8 mouse cellular contexts compared by ENCODE assay signal in the genomic region with DNA sequence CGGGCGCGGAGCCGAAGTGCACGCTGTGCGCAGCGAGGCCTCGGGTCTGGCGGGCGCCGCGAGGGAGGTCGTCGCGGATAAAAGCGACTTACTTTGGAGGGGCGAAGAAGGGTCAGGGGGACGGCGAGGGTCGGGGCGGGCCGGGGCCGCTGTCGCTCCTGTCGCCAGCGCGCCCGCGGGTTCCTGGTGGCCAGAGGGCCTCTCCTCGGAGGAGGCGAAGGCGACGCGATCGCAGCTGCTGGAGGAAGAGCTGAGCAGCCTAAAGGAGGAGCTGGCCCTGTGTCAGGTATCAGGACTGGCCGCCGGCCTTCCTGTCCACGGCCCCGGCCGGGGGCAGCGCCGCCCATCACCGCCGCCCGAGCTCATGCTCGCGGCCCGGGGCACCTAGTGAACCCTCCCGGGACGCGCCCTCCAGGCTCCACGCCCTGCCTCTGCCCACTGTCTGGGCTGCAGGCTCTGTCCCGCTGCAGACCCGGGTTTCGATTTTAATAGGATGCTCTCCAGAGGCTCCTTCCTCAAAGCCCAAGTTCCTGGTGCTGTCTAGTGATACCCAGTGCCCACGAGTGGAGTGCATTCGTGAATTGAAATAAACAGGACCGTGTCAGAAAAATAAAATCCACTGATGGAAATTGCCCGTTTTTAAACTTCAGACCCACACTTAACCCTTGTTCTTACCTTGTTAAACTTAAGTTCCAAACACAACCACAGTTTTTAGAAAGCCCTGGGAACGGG. TPM values are rescaled to one million over a fixed set of nuclear protein-coding genes. Genes with fewer than 3 reads are reported as not detected.
A peak's percentile ranks its signal among the peaks of the same experiment; 100 is the strongest.
DNase-seq lines count a peak whose midpoint lies in the region; ATAC-seq lines count a peak whose summit lies in the region.

No protein-coding gene starts in this region.

- peak; percentile 72 for DNase-seq in 3T3-L1 (ENCODE audit: low read depth, low spot score)
- peak; percentile 75 for DNase-seq in adrenal gland, postnatal 14 days
- DNase-seq in kidney, adult 8-10 months, result peak; percentile 22 to 46
- peak; percentile 72 for DNase-seq in midbrain, embryonic 14.5 days
- DNase-seq in spleen, postnatal 10 days (ENCODE audit: low spot score in 2 of 2), result peak; percentile 52 to 66

- peak; percentile 73 for ATAC-seq in embryonic facial prominence, embryonic 15.5 days (ENCODE audit: insufficient number of reproducible peaks, low FRiP score, low TSS enrichment, low read depth)
- peak; percentile 84 for ATAC-seq in heart, embryonic 11.5 days (replicated peaks; ENCODE audit: insufficient number of reproducible peaks, low FRiP score, low TSS enrichment)
- ATAC-seq in limb, embryonic 15.5 days (ENCODE audit: insufficient number of reproducible peaks, low FRiP score, low TSS enrichment, low read depth), result peak; percentile 45
- peak; percentile 81 for ATAC-seq in midbrain, embryonic 14.5 days (ENCODE audit: low FRiP score, low TSS enrichment)

- H3K36me3 ChIP-seq in embryonic facial prominence, embryonic 15.5 days, result no peaks in the 10 kb centered on the region
- H3K36me3 ChIP-seq in heart, embryonic 11.5 days (ENCODE audit: control insufficient read depth, insufficient read depth, low read length), result no peaks in the 10 kb centered on the region
- H3K36me3 ChIP-seq in limb, embryonic 15.5 days, result no peaks in the 10 kb centered on the region
- H3K36me3 ChIP-seq in midbrain, embryonic 14.5 days (ENCODE audit: control insufficient read depth, insufficient read depth, low read length), result no peaks in the 10 kb centered on the region

- H3K9me3 ChIP-seq in embryonic facial prominence, embryonic 15.5 days (replicated peaks), result no peaks in the 10 kb centered on the region
- no peaks in the 10 kb centered on the region for H3K9me3 ChIP-seq in heart, embryonic 11.5 days (replicated peaks; ENCODE audit: control insufficient read depth, low read length)
- no peaks in the 10 kb centered on the region for H3K9me3 ChIP-seq in limb, embryonic 15.5 days
- no peaks in the 10 kb centered on the region for H3K9me3 ChIP-seq in midbrain, embryonic 14.5 days (ENCODE audit: control insufficient read depth, low read length)

- no peaks in the 10 kb centered on the region for H3K27me3 ChIP-seq in embryonic facial prominence, embryonic 15.5 days
- H3K27me3 ChIP-seq in heart, embryonic 11.5 days (ENCODE audit: control insufficient read depth, insufficient read depth, low read length), result no peaks in the 10 kb centered on the region
- H3K27me3 ChIP-seq in limb, embryonic 15.5 days, result no peaks in the 10 kb centered on the region
- H3K27me3 ChIP-seq in midbrain, embryonic 14.5 days (ENCODE audit: control insufficient read depth, insufficient read depth, low read length), result no peaks in the 10 kb centered on the region

- no peaks in the 10 kb centered on the region for H3K4me1 ChIP-seq in embryonic facial prominence, embryonic 15.5 days
- H3K4me1 ChIP-seq in heart, embryonic 11.5 days (ENCODE audit: control insufficient read depth, insufficient read depth, low read length), result no peaks in the 10 kb centered on the region
- no peaks in the 10 kb centered on the region; the same call in 1 of the 2 replicates for H3K4me1 ChIP-seq in limb, embryonic 15.5 days
- H3K4me1 ChIP-seq in midbrain, embryonic 14.5 days (ENCODE audit: control insufficient read depth, insufficient read depth, low read length), result 0 out of 2 replicates have a peak, but pooled peaks cover 5% of the 10 kb centered on the region

- peak overlapping the region; percentile 68 for H3K4me2 ChIP-seq in embryonic facial prominence, embryonic 15.5 days (replicated peaks)
- peak overlapping the region; percentile 73 for H3K4me2 ChIP-seq in heart, embryonic 11.5 days
- H3K4me2 ChIP-seq in limb, embryonic 15.5 days, result peak overlapping the region; percentile 65
- peak overlapping the region; percentile 88 for H3K4me2 ChIP-seq in midbrain, embryonic 14.5 days (ENCODE audit: low read length)

- H3K27ac ChIP-seq in embryonic facial prominence, embryonic 15.5 days (replicated peaks), result peak overlapping the region; percentile 92
- peak overlapping the region; percentile 90 for H3K27ac ChIP-seq in heart, embryonic 11.5 days (ENCODE audit: low read depth, low read length)
- H3K27ac ChIP-seq in limb, embryonic 15.5 days, result peak overlapping the region; percentile 98
- peak overlapping the region; percentile 90 for H3K27ac ChIP-seq in midbrain, embryonic 14.5 days (replicated peaks; ENCODE audit: low read depth, low read length)

- peak overlapping the region; percentile 85 for H3K9ac ChIP-seq in embryonic facial prominence, embryonic 15.5 days
- peak overlapping the region; percentile 96 for H3K9ac ChIP-seq in heart, embryonic 11.5 days (ENCODE audit: low read depth, low read length)
- peak overlapping the region; percentile 91 for H3K9ac ChIP-seq in limb, embryonic 15.5 days
- peak overlapping the region; percentile 89 for H3K9ac ChIP-seq in midbrain, embryonic 14.5 days (replicated peaks; ENCODE audit: low read length)

- peak overlapping the region; percentile 87 for H3K4me3 ChIP-seq in embryonic facial prominence, embryonic 15.5 days (replicated peaks)
- H3K4me3 ChIP-seq in heart, embryonic 11.5 days (ENCODE audit: low read depth, low read length), result peak overlapping the region; percentile 75
- peak overlapping the region; percentile 80 for H3K4me3 ChIP-seq in limb, embryonic 15.5 days
- H3K4me3 ChIP-seq in midbrain, embryonic 14.5 days (replicated peaks; ENCODE audit: low read depth, low read length), result peak overlapping the region; percentile 76

- under 1% methylated on average over 53 of the region's 60 CpGs for WGBS in embryonic facial prominence, embryonic 15.5 days
- 3% methylated on average over 58 of the region's 60 CpGs for WGBS in heart, embryonic 11.5 days (ENCODE audit: insufficient replicate concordance)
- WGBS in limb, embryonic 15.5 days, result 1% methylated on average over 58 of the region's 60 CpGs
- WGBS in midbrain, embryonic 14.5 days, result 2% methylated on average over 60 of the region's 60 CpGs

RNA-seq across cellular contexts. Expression of gene Cntln, which starts 0.6 kb away (rescaled TPM):
- total RNA-seq in adrenal gland, postnatal 14 days (2021), result 13.2 and 13.3 TPM in 2 replicates
- 11.6 and 12.3 TPM in 2 replicates for polyA plus RNA-seq in embryonic facial prominence, embryonic 15.5 days (2015; fragmentation: Nextera tagmentation; extraction: Ambion mirVana)
- 7.0 TPM in 2 replicates for polyA plus RNA-seq in heart, embryonic 11.5 days (2014; fragmentation: Nextera tagmentation; extraction: Ambion mirVana)
- 8.7 and 11.2 TPM in 2 replicates for polyA plus RNA-seq in limb, embryonic 15.5 days (2015; fragmentation: Nextera tagmentation; extraction: Ambion mirVana)
- 5.9 and 6.5 TPM in 2 replicates for polyA plus RNA-seq in midbrain, embryonic 14.5 days (2014; fragmentation: Nextera tagmentation; extraction: Ambion mirVana)

Comparison
In these comparisons a context has a peak if more than half of its experiments do, and no peak if none do; other contexts are left out.
1. Peak in every context shown above with its lines: DNase-seq, ATAC-seq, H3K4me3 ChIP-seq and H3K27ac ChIP-seq.